Mouse (Mus musculus): ENCODE measurements around the gene Ube2s.

The Ube2s gene

GRCm38 (mm10) chr7:4782130-4782529, 30.3 kb downstream of the Ube2s start:
- intact Hi-C loops (cut with DNase I) = no loop called here

DNA sequence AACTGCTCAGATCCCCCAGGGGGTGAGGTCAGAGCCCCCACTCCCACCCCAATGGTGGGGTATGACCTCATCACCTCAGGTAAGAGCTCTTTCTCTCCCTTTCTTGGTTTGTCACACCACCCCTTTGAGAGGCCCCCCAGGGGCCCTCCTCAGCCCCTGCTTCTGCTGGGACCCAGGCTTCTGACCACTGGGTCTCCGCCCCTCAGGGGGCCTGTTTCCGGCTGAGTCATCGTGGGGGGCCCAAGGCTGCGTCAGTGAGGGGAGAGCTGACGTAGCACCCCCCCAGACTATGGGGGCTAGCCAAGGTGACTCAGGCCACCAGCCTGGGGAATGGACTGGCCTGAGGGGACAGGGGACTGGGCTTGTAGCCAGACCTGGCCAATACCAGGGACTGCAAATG, 32.5 kb downstream of the Ube2s start:
- intact Hi-C loops (cut with DNase I) = no loop called here

DNA sequence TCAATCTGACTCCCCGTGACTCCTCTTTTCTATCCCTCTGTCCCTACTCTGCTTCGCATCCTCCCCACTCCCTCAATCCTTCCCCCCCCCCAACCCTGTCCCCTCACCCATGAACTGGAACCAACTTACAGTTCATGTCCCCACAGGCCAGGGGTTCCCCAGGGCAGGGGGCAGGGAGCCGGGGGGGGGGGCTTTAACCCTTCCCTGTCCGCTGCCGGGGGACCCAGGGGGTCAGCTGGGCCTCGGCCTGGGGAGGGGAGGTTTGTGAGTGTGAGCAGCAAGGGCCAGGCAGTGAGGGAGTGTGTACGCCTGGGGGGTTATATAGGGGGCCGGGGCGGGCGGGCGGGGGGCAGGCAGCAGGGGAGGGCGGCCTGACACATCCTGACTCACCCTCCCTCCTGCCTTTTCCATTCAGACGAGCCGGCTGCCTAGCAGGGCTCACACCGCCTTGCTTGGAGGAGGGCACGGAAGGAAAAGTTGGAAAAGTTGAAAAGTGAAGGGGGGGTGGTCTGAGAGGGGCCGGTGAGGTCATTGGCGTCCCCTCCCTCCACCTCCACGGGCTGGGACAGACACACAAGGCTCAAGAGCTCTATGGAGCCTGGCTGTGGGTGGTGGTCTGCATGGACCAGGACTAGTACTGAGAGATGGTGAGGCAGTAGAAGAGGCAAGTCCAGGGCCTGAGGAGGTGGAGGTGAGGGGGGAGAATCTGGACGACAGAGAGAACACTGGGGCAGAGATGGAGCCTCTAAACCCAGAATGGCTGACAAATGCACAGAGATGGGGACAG, 34.3 kb downstream of the Ube2s start:
- intact Hi-C loops (cut with DNase I) = no loop called here

- intact Hi-C loops (cut with DNase I) = no loop called here
Observed at GRCm38 (mm10) chr7:4776861-4777830, 35.2 kb downstream of the Ube2s start.

GRCm38 (mm10) chr7:4776131-4776530, 36.3 kb downstream of the Ube2s start:
- intact Hi-C loops (cut with DNase I) = no loop called here

- intact Hi-C loops (cut with DNase I) = no loop called here
Observed at GRCm38 (mm10) chr7:4771202-4771601, 41.2 kb downstream of the Ube2s start, which contains the start of gene Fam71e2. Fam71e2 (minus strand) TSS chr7:4771302.

- intact Hi-C loops (cut with DNase I) = no loop called here
Observed at GRCm38 (mm10) chr7:4764946-4765710, 47.3 kb downstream of the Ube2s start.

- intact Hi-C loops (cut with DNase I) = no loop called here
Observed at GRCm38 (mm10) chr7:4759670-4760069, 52.7 kb downstream of the Ube2s start.

DNA sequence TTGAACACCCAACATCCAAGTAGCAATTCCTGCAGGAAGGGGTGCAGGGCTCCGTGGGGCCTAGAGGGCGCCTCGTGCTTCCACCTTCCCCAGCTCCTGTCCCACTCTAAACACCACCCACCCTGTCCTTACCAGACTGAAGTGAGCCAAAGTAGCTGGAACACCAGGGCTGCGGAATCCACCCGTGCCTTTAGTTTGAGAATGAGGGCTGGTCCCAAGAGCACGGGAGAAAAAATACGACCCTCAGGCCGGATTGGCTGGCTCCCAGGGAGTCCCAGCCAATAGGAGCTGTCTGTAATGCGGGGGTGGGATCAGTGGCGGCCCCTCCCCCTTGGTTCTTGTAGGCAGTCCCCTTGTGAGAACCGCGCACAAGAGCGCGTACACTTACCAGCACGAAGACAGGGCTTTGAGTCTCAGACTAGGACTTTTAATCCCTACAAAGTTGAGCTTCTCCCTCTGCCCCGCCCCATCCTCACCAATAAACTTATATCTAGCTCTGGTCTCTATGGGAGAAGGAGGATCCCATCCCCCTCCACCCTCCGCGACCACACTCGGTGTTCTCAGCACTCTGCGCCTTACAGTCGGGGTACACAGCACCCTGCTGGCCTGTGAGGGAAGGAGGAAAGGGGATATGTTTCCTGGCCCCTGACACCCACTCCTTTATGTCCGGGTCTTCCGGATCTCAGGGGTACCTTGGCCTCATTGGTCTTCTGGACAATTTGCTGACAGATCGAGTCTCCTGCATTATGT, 59.4 kb downstream of the Ube2s start, which contains the start of gene Cox6b2:
Gene Cox6b2, minus strand, starts transcription at position 274 of the 750 bp plus-strand sequence.
- intact Hi-C loops (cut with DNase I) = no loop called here

- intact Hi-C loops (cut with DNase I) = no loop called here
Observed at GRCm38 (mm10) chr7:4751971-4752820, 60.2 kb downstream of the Ube2s start.

DNA sequence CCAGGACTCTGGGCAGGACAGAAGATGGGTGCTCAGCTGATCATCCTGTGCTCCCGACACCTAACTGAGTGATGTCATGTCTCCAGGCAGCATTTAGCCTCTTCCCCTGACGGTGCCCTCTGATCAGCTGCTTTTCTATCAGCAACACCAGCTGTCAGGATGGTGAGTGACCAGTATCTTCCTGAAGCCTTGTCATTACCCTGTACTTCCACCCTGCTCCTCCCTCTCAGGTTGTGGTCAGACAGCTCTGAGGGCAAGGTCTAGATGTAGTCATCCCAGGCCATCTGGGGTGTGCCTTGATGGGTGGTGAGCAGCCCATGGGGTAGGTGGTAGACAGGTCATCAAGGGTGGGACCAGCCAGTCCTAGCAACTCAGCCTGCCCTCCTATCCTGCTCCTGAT, 63.2 kb downstream of the Ube2s start:
- intact Hi-C loops (cut with DNase I) = no loop called here

DNA sequence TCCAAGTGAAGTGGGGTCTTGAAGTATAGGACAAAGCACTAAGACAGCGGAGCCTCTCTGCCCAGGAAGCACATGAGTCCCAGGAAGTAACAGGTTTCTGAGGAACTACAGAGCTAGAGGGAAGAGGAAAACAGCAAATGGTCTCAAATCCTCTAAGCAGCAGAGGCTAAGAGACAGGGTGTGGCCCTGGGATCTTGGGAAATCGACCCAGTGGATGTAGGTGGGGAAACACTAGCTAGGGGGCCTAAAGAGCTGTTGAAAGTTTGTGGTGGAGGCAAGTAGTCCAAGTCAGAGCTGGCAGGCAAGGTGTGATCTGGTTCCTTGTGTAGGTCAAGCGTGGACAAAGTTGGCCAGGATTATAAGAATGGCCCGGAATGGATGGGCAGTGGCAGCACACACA, 64.1 kb downstream of the Ube2s start:
- intact Hi-C loops (cut with DNase I) = no loop called here

DNA sequence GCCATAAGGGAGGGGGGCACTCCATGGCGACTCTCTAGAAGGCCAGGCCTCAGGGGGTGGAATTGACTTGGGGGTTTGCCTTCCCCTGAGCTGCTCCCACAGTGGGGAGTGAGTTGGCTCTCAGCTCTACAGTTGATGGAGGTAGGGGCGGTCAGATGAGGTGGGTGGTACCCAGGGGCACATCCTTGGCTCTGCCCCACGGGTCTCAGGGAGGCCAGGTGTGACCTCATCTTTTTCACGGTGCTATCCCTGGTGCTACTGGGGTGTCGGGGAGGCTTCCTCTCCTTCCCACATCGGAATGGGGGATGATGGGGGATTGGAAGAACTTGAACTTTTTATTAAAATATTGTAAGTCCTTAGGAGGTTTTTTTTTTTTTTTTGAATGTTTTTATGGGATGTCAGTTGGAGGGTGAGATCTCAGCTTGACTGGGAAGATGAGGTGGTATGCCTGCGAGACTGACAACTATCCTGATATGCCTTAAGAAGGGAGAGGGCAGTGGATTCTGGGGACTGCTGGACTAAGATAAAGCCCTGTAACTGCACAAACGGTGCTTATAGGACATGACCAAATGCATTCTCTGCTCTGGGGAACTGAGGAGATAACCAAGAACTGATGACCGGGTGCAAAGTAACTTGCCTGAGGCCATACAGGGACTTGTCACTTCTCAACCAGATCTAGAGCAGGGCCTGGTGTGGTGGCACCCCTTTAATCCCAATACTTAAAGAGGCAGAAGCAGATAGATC, 65.1 kb downstream of the Ube2s start:
- intact Hi-C loops (cut with DNase I) = no loop called here

DNA sequence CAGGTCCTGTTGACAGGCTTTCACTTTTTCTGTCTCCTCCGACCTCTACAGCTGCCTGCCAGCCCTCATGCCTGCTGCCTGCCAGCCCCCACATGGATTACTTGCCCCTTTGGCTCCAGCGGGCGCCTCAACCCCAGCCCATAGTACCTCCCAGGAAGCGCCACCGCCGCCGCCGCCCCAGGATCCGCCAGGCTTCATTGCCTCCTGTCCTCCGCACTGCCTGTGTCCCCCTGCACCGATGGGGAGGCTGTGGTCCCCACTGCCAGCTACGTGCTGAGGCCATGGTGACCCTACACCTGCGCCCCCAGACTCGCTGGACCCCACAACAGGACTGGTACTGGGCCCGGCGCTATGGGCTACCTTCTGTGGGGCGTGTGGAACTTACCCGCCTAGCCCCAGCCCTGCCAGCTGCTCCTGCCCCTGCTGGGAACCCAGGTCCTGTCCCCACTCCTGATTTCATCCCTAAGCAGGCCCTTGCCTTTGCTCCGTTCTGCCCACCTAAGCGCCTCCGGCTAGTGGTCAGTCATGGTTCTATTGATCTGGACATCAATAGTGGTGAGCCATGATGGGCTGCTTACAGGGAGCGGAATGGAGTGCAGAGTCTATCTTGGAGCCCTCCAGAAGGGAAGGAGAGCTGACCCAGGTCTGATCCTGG, 65.9 kb downstream of the Ube2s start:
- intact Hi-C loops (cut with DNase I) = no loop called here

- intact Hi-C loops (cut with DNase I) = loop anchor here (5.0 kb wide), 1 partner anchor 42 kb away; the partner anchor contains the start of gene Tmem238
Observed at GRCm38 (mm10) chr7:4744886-4745285, 67.5 kb downstream of the Ube2s start.

Data from adrenal gland (tissue).